Mouse (Mus musculus) heart, embryonic 13.5 days (tissue): ENCODE results near the gene Susd4. TPM values are rescaled to one million over a fixed set of nuclear protein-coding genes. Genes with fewer than 3 reads are reported as not detected.
A peak's percentile ranks its signal among the peaks of the same experiment; 100 is the strongest.

ENCODE experiments used
- ATAC-seq: fragments of 200-750 bp; cut with Nextera tagmentation; 2 replicates; pipeline ENCODE4 v1.8.0; 2017; ENCODE audit warnings: moderate TSS enrichment; ENCODE audit not compliant: insufficient number of reproducible peaks, low FRiP score, low TSS enrichment; ENCODE audit errors: extremely low read depth
- H3K27ac ChIP-seq: fragments of 300-500 bp; sonication (generic); replicated peaks from 2 replicates; pipeline ENCODE4 v1.5.1; 2015; ENCODE audit warnings: moderate library complexity, mild to moderate bottlenecking, inconsistent platforms
- H3K27me3 ChIP-seq: fragments of 300-500 bp; sonication (generic); replicated peaks from 2 replicates; pipeline ENCODE4 v1.6.1; 2015; ENCODE audit warnings: mild to moderate bottlenecking, inconsistent platforms
- H3K36me3 ChIP-seq: fragments of 300-500 bp; sonication (generic); 2 replicates; pipeline ENCODE4 v1.6.1; 2015; ENCODE audit warnings: mild to moderate bottlenecking, inconsistent platforms
- H3K4me1 ChIP-seq: fragments of 300-500 bp; sonication (generic); 2 replicates; pipeline ENCODE4 v1.6.1; 2015; ENCODE audit warnings: inconsistent platforms
- H3K4me2 ChIP-seq: fragments of 300-500 bp; sonication (generic); 2 replicates; pipeline ENCODE4 v1.6.1; 2015; ENCODE audit warnings: inconsistent platforms, mild to moderate bottlenecking, moderate library complexity
- H3K4me3 ChIP-seq: fragments of 300-500 bp; sonication (generic); 2 replicates; pipeline ENCODE4 v1.5.1; 2015; ENCODE audit warnings: moderate library complexity, mild to moderate bottlenecking, inconsistent platforms
- H3K9ac ChIP-seq: fragments of 300-500 bp; sonication (generic); 2 replicates; pipeline ENCODE4 v1.6.1; 2015; ENCODE audit warnings: inconsistent platforms, mild to moderate bottlenecking, moderate library complexity
- H3K9me3 ChIP-seq: fragments of 300-500 bp; sonication (generic); 2 replicates; pipeline ENCODE4 v1.6.1; 2016; ENCODE audit warnings: inconsistent platforms
- WGBS: fragments of 180-500 bp; shearing (Covaris S2); methylation state at CpG from one replicate; pipeline ENCODE4 v1.1.7; 2015; ENCODE audit warnings: mixed read lengths; 5-methylcytosine and 5-hydroxymethylcytosine counted together
- polyA plus RNA-seq: library from polyadenylated mRNA; unstranded; fragments of >200 nt; fragmentation: Nextera tagmentation; extraction: Ambion mirVana; gene quantifications from 2 replicates; pipeline ENCODE4 v1.2.1, GENCODE M21; 2015

Susd4 gene
- polyA plus RNA-seq, 1 experiment from 2014 or later, result 5.5 TPM

GRCm38 (mm10) chr1:182787030-182787429 lies 23.4 kb downstream of the Susd4 start:
- no peak for ATAC-seq
- Histone ChIP-seq H3K36me3 (no peaks in the 10 kb centered on the region), H3K9ac (no peak overlapping the region), H3K4me2 (no peak overlapping the region), H3K4me1 (peaks cover 18% of the 10 kb centered on the region), H3K9me3 (no peaks in the 10 kb centered on the region), H3K27me3 (no peaks in the 10 kb centered on the region), H3K4me3 (no peak overlapping the region), H3K27ac (no peak overlapping the region)
- WGBS, result 46% methylated on average over 7 of the region's 7 CpGs

GRCm38 (mm10) chr1:182788896-182789295 lies 25.2 kb downstream of the Susd4 start:
- ATAC-seq, result no peak
- no peaks in the 10 kb centered on the region for H3K9me3 ChIP-seq
- no peak overlapping the region for H3K9ac ChIP-seq
- WGBS, result 38% methylated on average over 6 of the region's 6 CpGs
- no peaks in the 10 kb centered on the region for H3K36me3 ChIP-seq
- H3K27me3 ChIP-seq, result no peaks in the 10 kb centered on the region
- no peak overlapping the region for H3K27ac ChIP-seq
- no peak overlapping the region for H3K4me3 ChIP-seq
- H3K4me2 ChIP-seq, result no peak overlapping the region
- H3K4me1 ChIP-seq, result peaks cover 34% of the 10 kb centered on the region

GRCm38 (mm10) chr1:182792521-182793071 lies 28.9 kb downstream of the Susd4 start:
- peaks cover 44% of the 10 kb centered on the region for H3K4me1 ChIP-seq
- peak overlapping the region; percentile 63 for H3K4me2 ChIP-seq
- no peaks in the 10 kb centered on the region for H3K9me3 ChIP-seq
- WGBS, result 5% methylated on average over 16 of the region's 16 CpGs
- H3K4me3 ChIP-seq, result peak overlapping the region; percentile 31
- H3K27ac ChIP-seq, result peak overlapping the region; percentile 83
- no peaks in the 10 kb centered on the region for H3K36me3 ChIP-seq
- H3K27me3 ChIP-seq, result no peaks in the 10 kb centered on the region
- H3K9ac ChIP-seq, result peak overlapping the region; percentile 61
- peak; percentile 40; the same call in 1 of the 2 replicates for ATAC-seq

- H3K27me3 ChIP-seq, result no peaks in the 10 kb centered on the region
- 71% methylated on average over 10 of the region's 10 CpGs for WGBS
- ATAC-seq, result no peak
Observed at GRCm38 (mm10) chr1:182794221-182794620, 30.6 kb downstream of the Susd4 start.

GRCm38 (mm10) chr1:182794628-182795027 lies 31.0 kb downstream of the Susd4 start:
- H3K9ac ChIP-seq, result no peak overlapping the region
- no peaks in the 10 kb centered on the region for H3K27me3 ChIP-seq
- H3K27ac ChIP-seq, result no peak overlapping the region
- H3K4me1 ChIP-seq, result peaks cover 36% of the 10 kb centered on the region
- no peaks in the 10 kb centered on the region for H3K9me3 ChIP-seq
- no peaks in the 10 kb centered on the region for H3K36me3 ChIP-seq
- H3K4me3 ChIP-seq, result no peak overlapping the region
- H3K4me2 ChIP-seq, result no peak overlapping the region
- ATAC-seq, result no peak
- 72% methylated on average over 9 of the region's 9 CpGs for WGBS

More at GRCm38 (mm10) chr1:182794221-182794620, 30.6 kb downstream of the Susd4 start:
- H3K4me1 ChIP-seq, result peaks cover 40% of the 10 kb centered on the region
- no peak overlapping the region for H3K4me2 ChIP-seq
- no peak overlapping the region for H3K27ac ChIP-seq
- no peak overlapping the region for H3K9ac ChIP-seq
- no peaks in the 10 kb centered on the region for H3K9me3 ChIP-seq
- H3K36me3 ChIP-seq, result no peaks in the 10 kb centered on the region
- no peak overlapping the region for H3K4me3 ChIP-seq

GRCm38 (mm10) chr1:182797048-182797447 lies 33.4 kb downstream of the Susd4 start:
- ATAC-seq, result 0 out of 2 replicates have a peak, but pooled peaks have one; percentile 31
- Histone ChIP-seq H3K36me3 (no peaks in the 10 kb centered on the region), H3K4me2 (peak overlapping the region; percentile 24), H3K4me1 (peaks cover 33% of the 10 kb centered on the region), H3K4me3 (no peak overlapping the region), H3K9ac (no peak overlapping the region), H3K27me3 (no peaks in the 10 kb centered on the region), H3K9me3 (no peaks in the 10 kb centered on the region), H3K27ac (no peak overlapping the region)
- WGBS, result 46% methylated on average over 14 of the region's 14 CpGs

- Histone ChIP-seq H3K27me3 (no peaks in the 10 kb centered on the region; the same call in 1 of the 2 replicates), H3K9me3 (no peaks in the 10 kb centered on the region), H3K9ac (no peak overlapping the region), H3K4me3 (no peak overlapping the region), H3K4me2 (no peak overlapping the region), H3K27ac (no peak overlapping the region), H3K4me1 (peaks cover 14% of the 10 kb centered on the region), H3K36me3 (no peaks in the 10 kb centered on the region)
- ATAC-seq, result no peak
- WGBS, result 59% methylated on average over 2 of the region's 2 CpGs
Observed at GRCm38 (mm10) chr1:182801590-182801989, 37.9 kb downstream of the Susd4 start.

- WGBS, result 75% methylated on average over 15 of the region's 15 CpGs
- no peak overlapping the region for H3K27ac ChIP-seq
- no peaks in the 10 kb centered on the region for H3K9me3 ChIP-seq
- no peak overlapping the region for H3K4me3 ChIP-seq
- no peak for ATAC-seq
- H3K36me3 ChIP-seq, result no peaks in the 10 kb centered on the region
- peaks cover 8% of the 10 kb centered on the region for H3K4me1 ChIP-seq
- no peak overlapping the region for H3K4me2 ChIP-seq
- H3K27me3 ChIP-seq, result no peaks in the 10 kb centered on the region; the same call in 1 of the 2 replicates
- no peak overlapping the region for H3K9ac ChIP-seq
Observed at GRCm38 (mm10) chr1:182802891-182803290, 39.2 kb downstream of the Susd4 start.

- Histone ChIP-seq H3K27ac (0 out of 2 replicates have a peak overlapping the region, but pooled peaks have one; percentile 24), H3K9me3 (peaks cover 12% of the 10 kb centered on the region), H3K4me3 (no peak overlapping the region), H3K4me1 (peaks cover 40% of the 10 kb centered on the region), H3K27me3 (no peaks in the 10 kb centered on the region), H3K36me3 (0 out of 2 replicates have a peak, but pooled peaks cover 3% of the 10 kb centered on the region), H3K4me2 (no peak overlapping the region), H3K9ac (no peak overlapping the region)
- 56% methylated on average over 7 of the region's 7 CpGs for WGBS
- no peak for ATAC-seq
Observed at GRCm38 (mm10) chr1:182813991-182814390, 50.3 kb downstream of the Susd4 start.

- Histone ChIP-seq H3K4me1 (peaks cover 45% of the 10 kb centered on the region), H3K9me3 (peaks cover 12% of the 10 kb centered on the region), H3K4me2 (no peak overlapping the region), H3K36me3 (0 out of 2 replicates have a peak, but pooled peaks cover 3% of the 10 kb centered on the region), H3K27ac (no peak overlapping the region; the same call in 1 of the 2 replicates), H3K27me3 (no peaks in the 10 kb centered on the region), H3K9ac (no peak overlapping the region), H3K4me3 (no peak overlapping the region)
- WGBS, result 81% methylated on average over 6 of the region's 6 CpGs
- no peak for ATAC-seq
Observed at GRCm38 (mm10) chr1:182814566-182814965, 50.9 kb downstream of the Susd4 start.

- WGBS, result 42% methylated on average over 5 of the region's 5 CpGs
- Histone ChIP-seq H3K36me3 (no peaks in the 10 kb centered on the region), H3K9me3 (peaks cover 4% of the 10 kb centered on the region), H3K4me3 (no peak overlapping the region), H3K27me3 (no peaks in the 10 kb centered on the region), H3K4me2 (peak overlapping the region; percentile 36), H3K9ac (no peak overlapping the region), H3K4me1 (peaks cover 45% of the 10 kb centered on the region), H3K27ac (peak overlapping the region; percentile 50; the same call in 1 of the 2 replicates)
- no peak for ATAC-seq
Observed at GRCm38 (mm10) chr1:182817106-182817505, 53.4 kb downstream of the Susd4 start.

GRCm38 (mm10) chr1:182817624-182818023 lies 54.0 kb downstream of the Susd4 start:
- Histone ChIP-seq H3K27me3 (no peaks in the 10 kb centered on the region), H3K4me3 (no peak overlapping the region), H3K27ac (peak overlapping the region; percentile 50), H3K36me3 (no peaks in the 10 kb centered on the region), H3K9me3 (no peaks in the 10 kb centered on the region), H3K4me1 (peaks cover 45% of the 10 kb centered on the region), H3K9ac (no peak overlapping the region), H3K4me2 (peak overlapping the region; percentile 36)
- WGBS, result 13% methylated on average over 6 of the region's 6 CpGs
- 0 out of 2 replicates have a peak, but pooled peaks have one; percentile 45 for ATAC-seq
